Mouse (Mus musculus): ENCODE results near the gene Mlph. TPM values are rescaled to one million over a fixed set of nuclear protein-coding genes. Genes with fewer than 3 reads are reported as not detected.

Mlph gene
- polyA plus RNA-seq (2015; fragmentation: Nextera tagmentation; extraction: Ambion mirVana): 0.42 and 0.44 TPM in 2 replicates

- Histone ChIP-seq H3K27me3 (peaks cover 18% of the 10 kb centered on the region), H3K4me3 (peak within 1 kb of the TSS; percentile 33), H3K36me3 (no peaks in the 10 kb centered on the region), H3K4me2 (peak within 1 kb of the TSS; percentile 63), H3K9me3 (replicated peaks) (peaks cover 5% of the 10 kb centered on the region; the same call in 1 of the 2 replicates), H3K4me1 (replicated peaks) (peaks cover 27% of the 10 kb centered on the region), H3K9ac (peak within 1 kb of the TSS; percentile 47), H3K27ac (no peak within 1 kb of the TSS)
- 0 out of 2 replicates have a peak, but pooled peaks have one; percentile 29 for ATAC-seq (replicated peaks; ENCODE audit: insufficient number of reproducible peaks, insufficient read depth, low FRiP score, low read depth)
- WGBS: 12% methylated on average over 18 of the region's 18 CpGs
Measured at GRCm38 (mm10) chr1:90914948-90915569, at the start of gene Mlph. TSS of gene Mlph (plus strand) at chr1:90915085.

DNA sequence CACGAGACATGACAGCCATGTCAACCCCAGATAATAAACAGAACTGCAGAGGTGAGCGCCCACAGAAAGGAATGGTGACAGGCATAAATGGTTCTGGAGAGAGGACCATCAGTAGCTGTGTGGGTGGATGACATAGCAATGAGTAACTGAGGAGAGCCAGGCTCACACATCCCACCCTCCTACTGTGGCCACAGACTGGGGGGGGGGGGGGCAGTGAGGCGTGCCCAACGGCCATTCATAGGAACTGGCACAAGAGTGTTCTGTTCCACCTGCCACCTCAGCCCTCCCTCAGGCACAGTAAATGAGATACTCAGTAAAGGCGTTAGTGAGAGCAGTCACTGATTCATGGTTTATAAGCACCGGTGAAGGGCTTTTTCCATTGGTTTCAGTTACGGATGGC is 48.2 kb upstream of the Mlph start:
- Histone ChIP-seq H3K9ac (no peak overlapping the region), H3K27me3 (no peaks in the 10 kb centered on the region), H3K4me1 (replicated peaks) (no peaks in the 10 kb centered on the region), H3K36me3 (no peaks in the 10 kb centered on the region), H3K27ac (no peak overlapping the region), H3K4me3 (no peak overlapping the region), H3K4me2 (no peak overlapping the region), H3K9me3 (replicated peaks) (no peaks in the 10 kb centered on the region)
- no peak for ATAC-seq (replicated peaks; ENCODE audit: insufficient number of reproducible peaks, insufficient read depth, low FRiP score, low read depth)
- whole genome bisulfite sequencing: 77% methylated on average over 7 of the region's 7 CpGs

GRCm38 (mm10) chr1:90870581-90870980 is 44.3 kb upstream of the Mlph start:
- H3K36me3 ChIP-seq: no peaks in the 10 kb centered on the region
- H3K9ac ChIP-seq: no peak overlapping the region
- H3K4me2 ChIP-seq: no peak overlapping the region
- 0 out of 2 replicates have a peak, but pooled peaks cover 3% of the 10 kb centered on the region for H3K27me3 ChIP-seq
- H3K9me3 ChIP-seq (replicated peaks): no peaks in the 10 kb centered on the region
- no peak overlapping the region for H3K27ac ChIP-seq
- ATAC-seq (replicated peaks; ENCODE audit: insufficient number of reproducible peaks, insufficient read depth, low FRiP score, low read depth): no peak
- H3K4me3 ChIP-seq: no peak overlapping the region
- no peaks in the 10 kb centered on the region for H3K4me1 ChIP-seq (replicated peaks)
- 70% methylated on average over 2 of the region's 2 CpGs for WGBS

- Histone ChIP-seq H3K27me3 (0 out of 2 replicates have a peak, but pooled peaks cover 3% of the 10 kb centered on the region), H3K9ac (no peak overlapping the region), H3K36me3 (no peaks in the 10 kb centered on the region), H3K27ac (no peak overlapping the region), H3K4me1 (replicated peaks) (no peaks in the 10 kb centered on the region), H3K4me2 (no peak overlapping the region), H3K4me3 (no peak overlapping the region), H3K9me3 (replicated peaks) (no peaks in the 10 kb centered on the region)
- WGBS: 78% methylated on average over 8 of the region's 8 CpGs
- no peak for ATAC-seq (replicated peaks; ENCODE audit: insufficient number of reproducible peaks, insufficient read depth, low FRiP score, low read depth)
Measured at GRCm38 (mm10) chr1:90875371-90875770, 39.5 kb upstream of the Mlph start.

GRCm38 (mm10) chr1:90875961-90876360 is 38.9 kb upstream of the Mlph start:
- H3K9me3 ChIP-seq (replicated peaks): no peaks in the 10 kb centered on the region
- H3K9ac ChIP-seq: no peak overlapping the region
- no peak overlapping the region for H3K4me2 ChIP-seq
- H3K27me3 ChIP-seq: 0 out of 2 replicates have a peak, but pooled peaks cover 3% of the 10 kb centered on the region
- no peaks in the 10 kb centered on the region for H3K36me3 ChIP-seq
- H3K4me1 ChIP-seq (replicated peaks): no peaks in the 10 kb centered on the region
- WGBS: 37% methylated on average over 2 of the region's 2 CpGs
- ATAC-seq (replicated peaks; ENCODE audit: insufficient number of reproducible peaks, insufficient read depth, low FRiP score, low read depth): no peak
- H3K4me3 ChIP-seq: no peak overlapping the region
- H3K27ac ChIP-seq: no peak overlapping the region

DNA sequence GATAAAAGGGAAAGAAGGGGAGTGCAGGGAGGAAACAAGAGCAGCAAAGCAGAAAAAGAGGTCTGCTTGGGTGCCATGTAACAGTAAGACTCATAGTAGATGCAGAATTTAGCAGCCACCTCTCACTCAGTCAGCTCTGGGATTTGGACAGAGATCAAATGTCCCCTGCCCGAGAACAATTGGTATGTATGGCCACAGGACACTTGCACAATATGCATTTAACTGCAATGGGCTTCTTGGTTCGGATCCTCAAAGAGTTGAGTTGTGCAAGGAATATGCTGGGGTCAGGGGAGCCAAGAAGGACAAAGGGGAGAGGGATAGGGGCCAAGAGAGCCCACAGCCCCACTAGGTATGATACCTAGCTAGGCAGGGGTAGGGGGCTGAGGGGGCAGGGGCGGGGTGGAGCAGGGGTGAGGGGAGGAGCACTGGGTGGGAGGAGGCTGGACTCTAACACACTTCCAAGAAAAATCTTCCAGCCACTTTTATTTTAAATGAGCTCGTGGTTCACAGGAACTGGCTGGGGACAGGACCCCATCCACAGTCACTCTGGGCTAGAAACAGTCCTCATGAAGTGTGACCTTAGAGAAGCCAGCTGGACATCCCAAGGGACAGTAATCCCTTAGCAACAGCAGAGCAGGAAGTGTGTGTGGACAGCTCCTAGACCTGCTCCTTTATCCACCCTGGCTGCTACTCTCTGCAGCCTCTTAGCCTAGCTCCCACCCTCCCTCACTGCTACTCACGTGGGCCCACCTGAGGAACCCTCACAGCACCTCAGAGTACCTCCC is 38.2 kb upstream of the Mlph start:
- Histone ChIP-seq H3K4me1 (replicated peaks) (no peaks in the 10 kb centered on the region), H3K4me3 (no peak overlapping the region), H3K36me3 (no peaks in the 10 kb centered on the region), H3K27ac (no peak overlapping the region), H3K27me3 (0 out of 2 replicates have a peak, but pooled peaks cover 3% of the 10 kb centered on the region), H3K9me3 (replicated peaks) (no peaks in the 10 kb centered on the region), H3K9ac (no peak overlapping the region), H3K4me2 (no peak overlapping the region)
- ATAC-seq (replicated peaks; ENCODE audit: insufficient number of reproducible peaks, insufficient read depth, low FRiP score, low read depth): no peak
- WGBS: 52% methylated on average over 5 of the region's 5 CpGs

DNA sequence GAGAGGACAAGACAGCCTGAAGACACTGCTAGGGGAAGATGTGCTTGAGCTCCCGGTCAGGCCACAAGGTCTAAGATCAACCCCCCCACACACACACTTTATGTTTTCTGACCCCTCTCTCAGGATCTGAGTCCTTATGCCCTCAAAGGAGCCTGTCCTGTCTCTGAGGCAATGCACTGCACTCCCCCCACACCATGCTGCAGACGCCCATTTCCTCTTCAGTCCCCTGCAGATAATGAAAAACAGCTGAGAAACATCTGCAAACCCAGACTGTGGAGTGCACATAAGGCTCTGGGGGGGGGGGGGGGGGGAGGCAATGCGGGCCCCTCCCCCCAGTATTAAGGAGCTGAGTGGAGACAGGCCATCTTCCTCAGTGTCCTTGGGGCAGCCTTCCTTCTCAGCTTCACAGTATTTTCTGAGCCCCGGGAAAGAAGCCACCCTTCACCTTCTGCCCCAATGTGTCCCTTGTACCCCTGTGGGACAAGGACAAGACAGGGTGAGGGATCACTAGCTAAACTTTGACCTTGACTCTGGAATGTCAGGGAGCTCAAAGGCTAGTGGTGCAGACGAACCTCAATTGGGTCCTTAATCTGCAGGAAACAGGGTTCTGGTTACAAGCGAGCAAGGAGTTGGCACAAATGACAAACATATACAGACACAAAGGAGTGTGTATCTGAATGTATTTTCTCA is 29.0 kb upstream of the Mlph start:
- Histone ChIP-seq H3K4me2 (no peak overlapping the region), H3K4me3 (no peak overlapping the region), H3K36me3 (no peaks in the 10 kb centered on the region), H3K4me1 (replicated peaks) (no peaks in the 10 kb centered on the region), H3K9ac (no peak overlapping the region), H3K9me3 (replicated peaks) (no peaks in the 10 kb centered on the region), H3K27me3 (no peaks in the 10 kb centered on the region), H3K27ac (no peak overlapping the region)
- no peak; the same call in 1 of the 2 replicates for ATAC-seq (replicated peaks; ENCODE audit: insufficient number of reproducible peaks, insufficient read depth, low FRiP score, low read depth)
- 51% methylated on average over 6 of the region's 6 CpGs for WGBS

GRCm38 (mm10) chr1:90894521-90894920 is 20.4 kb upstream of the Mlph start:
- ATAC-seq (replicated peaks; ENCODE audit: insufficient number of reproducible peaks, insufficient read depth, low FRiP score, low read depth): no peak
- Histone ChIP-seq H3K4me3 (no peak overlapping the region), H3K36me3 (no peaks in the 10 kb centered on the region), H3K27ac (no peak overlapping the region), H3K9me3 (replicated peaks) (no peaks in the 10 kb centered on the region), H3K27me3 (no peaks in the 10 kb centered on the region), H3K4me1 (replicated peaks) (peaks cover 21% of the 10 kb centered on the region), H3K9ac (no peak overlapping the region), H3K4me2 (no peak overlapping the region)
- 56% methylated on average over 3 of the region's 3 CpGs for WGBS

DNA sequence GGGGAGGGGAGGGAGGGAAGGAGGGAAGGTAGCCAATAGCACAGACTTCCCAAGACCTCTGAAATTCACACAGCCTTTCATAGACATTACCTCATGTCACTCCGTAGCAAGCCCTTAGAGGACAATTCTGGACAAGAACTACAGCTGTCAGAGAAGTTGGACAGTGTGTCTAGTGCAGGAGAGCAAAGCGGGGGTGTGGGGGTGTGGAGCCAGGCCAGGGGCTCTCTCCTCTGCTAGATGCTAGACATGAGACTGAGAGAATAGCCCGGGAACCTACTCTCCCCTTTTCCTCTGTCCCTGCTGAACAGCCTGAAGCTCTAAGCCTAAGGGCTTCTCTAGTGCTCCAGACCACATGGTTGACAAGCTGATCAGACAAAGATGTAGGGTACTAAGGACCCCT is 19.9 kb upstream of the Mlph start:
- Histone ChIP-seq H3K4me3 (no peak overlapping the region), H3K27ac (no peak overlapping the region), H3K4me2 (no peak overlapping the region), H3K27me3 (no peaks in the 10 kb centered on the region), H3K4me1 (replicated peaks) (peaks cover 21% of the 10 kb centered on the region), H3K9ac (no peak overlapping the region), H3K9me3 (replicated peaks) (no peaks in the 10 kb centered on the region), H3K36me3 (no peaks in the 10 kb centered on the region)
- no peak for ATAC-seq (replicated peaks; ENCODE audit: insufficient number of reproducible peaks, insufficient read depth, low FRiP score, low read depth)
- 64% methylated on average over 3 of the region's 3 CpGs for WGBS

DNA sequence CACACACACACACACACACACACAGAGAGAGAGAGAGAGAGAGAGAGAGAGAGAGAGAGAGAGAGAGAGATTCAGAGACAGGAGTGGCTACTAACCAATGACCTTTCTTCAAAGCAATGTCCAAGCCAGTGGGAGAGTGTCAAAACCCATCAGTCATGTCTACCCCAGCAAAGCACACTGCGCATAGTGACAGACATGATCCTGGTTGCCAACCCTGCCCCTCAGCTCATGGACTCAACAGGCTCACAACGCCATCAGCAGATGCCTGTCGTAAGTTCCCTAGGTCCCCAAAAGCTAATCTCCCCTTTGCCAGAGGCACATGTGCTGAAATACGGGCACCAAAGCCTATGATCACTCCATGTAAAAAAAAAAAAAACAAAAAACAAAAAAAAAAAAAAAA is 18.6 kb upstream of the Mlph start:
- Histone ChIP-seq H3K4me3 (no peak overlapping the region), H3K27ac (peak overlapping the region; percentile 64), H3K4me1 (replicated peaks) (peaks cover 21% of the 10 kb centered on the region), H3K9me3 (replicated peaks) (no peaks in the 10 kb centered on the region), H3K36me3 (no peaks in the 10 kb centered on the region), H3K9ac (no peak overlapping the region), H3K27me3 (no peaks in the 10 kb centered on the region), H3K4me2 (no peak overlapping the region)
- 92% methylated on average over 4 of the region's 4 CpGs for WGBS
- no peak for ATAC-seq (replicated peaks; ENCODE audit: insufficient number of reproducible peaks, insufficient read depth, low FRiP score, low read depth)

DNA sequence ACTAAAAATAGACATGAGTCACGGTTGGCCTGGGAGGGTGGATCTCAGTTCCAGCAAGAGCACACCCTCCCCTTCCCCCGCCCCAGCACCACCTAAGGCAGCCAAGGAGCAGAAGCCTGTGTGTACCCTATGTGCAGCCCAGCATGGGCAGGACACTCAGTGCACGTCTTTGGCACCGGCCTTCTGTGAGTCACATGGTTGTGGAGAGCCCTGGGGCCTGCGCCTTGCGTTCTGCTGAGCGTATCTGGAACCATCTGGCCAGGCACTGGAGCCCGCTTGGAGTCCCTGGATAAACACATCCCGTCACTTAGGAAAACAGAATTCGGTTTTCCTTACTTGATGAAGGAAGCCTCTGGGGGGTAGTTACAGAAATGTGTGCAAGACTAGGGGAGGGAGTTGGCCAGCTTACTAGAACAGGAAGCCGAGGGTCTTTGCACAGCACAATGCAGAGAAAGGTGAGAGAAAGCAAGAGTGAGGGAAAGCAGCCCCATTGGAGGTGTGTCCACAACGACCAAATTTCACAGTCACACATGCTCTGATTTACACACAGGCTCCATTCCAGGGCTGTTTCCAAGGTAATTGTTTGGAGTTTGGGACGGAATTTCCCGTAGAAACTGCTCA is 18.0 kb upstream of the Mlph start:
- ATAC-seq (replicated peaks; ENCODE audit: insufficient number of reproducible peaks, insufficient read depth, low FRiP score, low read depth): peak; percentile 95
- Histone ChIP-seq H3K9me3 (replicated peaks) (no peaks in the 10 kb centered on the region), H3K27ac (peak overlapping the region; percentile 64), H3K4me2 (no peak overlapping the region; the same call in 1 of the 2 replicates), H3K27me3 (no peaks in the 10 kb centered on the region), H3K4me3 (no peak overlapping the region), H3K9ac (no peak overlapping the region), H3K36me3 (no peaks in the 10 kb centered on the region), H3K4me1 (replicated peaks) (peaks cover 21% of the 10 kb centered on the region)
- 39% methylated on average over 14 of the region's 14 CpGs for WGBS
